Mouse (Mus musculus) cerebellum, postnatal 14 days (tissue): ENCODE data around the gene Ripor1.
"Not testable (repeated sequence)": the region's sequence is repeated elsewhere in the genome, so short reads cannot be mapped to it uniquely, and the experiment has no call there.

ENCODE experiments used
- DNase-seq, 2 experiments: peaks; one replicate each; pipeline ENCODE4 v3.0.0; 2021; ENCODE audit warnings: mixed read lengths in 2 of 2

The Ripor1 gene

DNA sequence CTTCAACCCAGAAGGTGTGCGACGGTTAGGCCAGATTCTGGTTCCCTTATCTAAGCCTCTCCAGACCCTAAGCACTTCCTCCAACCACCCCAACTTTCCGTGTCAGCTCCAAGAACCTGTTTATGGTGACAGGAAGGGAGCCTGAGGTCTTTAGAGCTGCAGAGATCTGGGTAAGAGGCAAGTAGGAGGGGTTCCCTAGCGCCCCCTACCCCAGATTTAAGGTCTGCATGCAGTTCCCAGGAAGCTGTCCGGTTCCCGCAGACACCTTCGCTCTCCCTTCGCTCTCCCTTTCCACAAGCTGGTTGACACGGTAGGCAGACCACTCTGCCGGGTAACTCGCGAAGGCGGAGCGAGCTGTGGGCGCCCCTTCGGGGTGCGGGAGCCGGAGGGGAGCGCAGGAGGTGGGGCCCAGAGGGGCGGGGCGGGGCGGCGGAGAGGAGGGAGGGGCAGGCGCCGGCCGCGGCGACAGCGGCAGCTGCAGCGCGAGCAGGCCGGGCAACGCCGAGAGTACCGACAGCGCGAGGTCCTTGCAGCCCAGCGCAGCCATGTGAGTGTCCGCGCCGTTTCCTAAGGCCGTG, at the start of gene Ripor1:
TSS of gene Ripor1 (plus strand) at position 452 of the 578 bp plus-strand sequence.
- peak; percentile 85 to 87 for DNase-seq

DNA sequence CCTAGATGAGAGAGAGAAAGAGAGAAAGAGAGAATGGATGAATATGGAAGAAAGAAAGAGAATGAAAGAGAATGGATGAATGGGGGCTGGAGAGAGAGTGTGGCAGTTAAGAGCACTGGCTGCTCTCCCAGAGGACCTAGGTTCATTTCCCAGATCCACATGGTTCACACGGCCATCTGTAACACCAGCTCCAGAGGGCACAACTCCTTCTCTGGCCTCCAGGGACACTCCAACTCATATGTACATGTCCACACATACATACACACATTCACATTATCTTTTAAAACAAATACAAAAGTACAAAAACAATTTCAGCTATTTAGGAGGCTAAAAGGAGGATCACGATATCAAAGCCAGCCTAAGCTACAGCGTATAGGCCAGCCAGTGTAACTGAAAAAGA, 42.2 kb upstream of the Ripor1 start:
- no peak for DNase-seq

- no peak for DNase-seq
These were observed 41.2 kb upstream of the Ripor1 start for GRCm38 (mm10) chr8:105563871-105564270.

DNA sequence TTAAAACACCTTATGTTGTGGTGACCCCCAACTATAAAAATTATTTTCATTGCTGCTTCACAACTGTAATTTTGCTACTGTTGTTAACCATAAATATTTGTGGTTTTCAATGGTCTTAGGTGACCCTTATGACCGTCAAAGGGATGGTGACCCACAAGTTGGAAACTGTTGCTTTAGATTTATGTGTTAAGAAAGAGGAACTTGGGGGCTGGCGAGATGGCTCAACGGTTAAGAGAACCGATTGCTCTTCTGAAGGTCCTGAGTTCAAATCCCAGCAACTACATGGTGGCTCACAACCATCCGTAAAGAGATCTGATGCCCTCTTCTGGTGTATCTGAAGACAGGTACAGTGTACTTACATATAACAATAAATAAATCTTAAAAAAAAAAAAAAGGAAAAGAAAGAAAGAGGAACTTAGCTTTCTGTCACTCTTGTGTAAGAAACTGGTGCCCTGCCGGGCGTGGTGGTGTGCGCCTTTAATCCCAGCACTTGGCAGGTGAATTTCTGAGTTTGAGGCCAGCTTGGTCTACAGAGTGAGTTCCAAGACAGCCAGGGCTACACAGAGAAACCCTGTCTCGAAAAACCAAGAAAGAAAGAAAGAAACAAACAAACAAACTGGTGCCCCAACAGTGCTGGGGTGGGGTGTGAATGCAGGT, 40.4 kb upstream of the Ripor1 start:
- DNase-seq, result peak in 1 of 2 experiments; percentile 33

DNA sequence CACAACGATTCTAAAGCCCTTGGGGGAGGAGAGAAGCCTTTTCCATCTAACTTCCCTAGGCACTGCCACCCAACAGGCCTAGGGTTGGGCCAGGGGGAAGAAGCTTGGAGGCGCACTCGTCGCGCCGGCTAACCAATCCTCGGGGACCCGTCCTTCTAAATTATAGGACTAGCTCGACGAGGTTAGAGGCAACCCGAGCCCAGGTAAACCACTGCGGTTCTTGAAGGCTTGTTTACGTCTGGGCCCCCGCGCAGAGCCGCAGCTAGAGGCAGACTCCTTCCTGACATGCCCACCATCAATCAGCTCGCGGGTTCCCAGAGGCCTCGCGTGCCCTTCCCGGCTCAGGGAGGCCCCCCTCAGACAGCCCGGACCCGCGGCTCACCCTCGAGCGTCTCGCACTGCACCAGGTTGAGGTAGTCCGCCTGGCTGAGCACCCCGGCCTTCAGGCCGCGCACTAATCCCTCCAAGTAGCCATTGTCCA, 39.6 kb upstream of the Ripor1 start:
- DNase-seq, result no peak

GRCm38 (mm10) chr8:105565952-105566702, 38.9 kb upstream of the Ripor1 start, which contains the start of gene Atp6v0d1:
Gene Atp6v0d1 (minus strand): TSS chr8:105566047.
- DNase-seq, result peak; percentile 99

- DNase-seq, result peak in 1 of 2 experiments; percentile 44
These were observed 38.1 kb upstream of the Ripor1 start for GRCm38 (mm10) chr8:105566703-105567595.

- no peak for DNase-seq
These were observed 33.2 kb upstream of the Ripor1 start for GRCm38 (mm10) chr8:105571810-105572209.

DNA sequence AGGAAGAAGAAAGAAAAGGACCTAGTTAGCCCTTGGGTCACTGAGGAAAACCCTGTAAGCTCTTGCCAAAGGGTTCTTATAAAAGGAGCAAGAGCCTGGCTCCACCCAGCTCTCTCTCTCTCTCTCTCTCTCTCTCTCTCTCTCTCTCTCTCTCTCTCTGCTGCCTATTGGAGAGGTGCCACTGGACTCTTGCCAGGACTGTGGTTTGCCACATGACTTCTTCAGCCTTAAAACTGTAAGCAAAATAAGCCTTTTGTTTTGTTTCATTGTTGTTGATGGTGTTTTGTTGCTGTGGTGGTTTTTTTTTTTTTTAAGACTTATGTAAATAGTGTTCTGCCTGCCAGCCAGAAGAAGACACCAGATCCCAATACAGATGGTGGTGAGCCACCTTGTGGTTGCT, 31.6 kb upstream of the Ripor1 start:
- DNase-seq, result peak; percentile 33 to 72

GRCm38 (mm10) chr8:105574741-105575140, 30.3 kb upstream of the Ripor1 start:
- no peak for DNase-seq

- DNase-seq, result peak; percentile 24 to 48
These were observed 29.5 kb upstream of the Ripor1 start for GRCm38 (mm10) chr8:105575538-105575937.

DNA sequence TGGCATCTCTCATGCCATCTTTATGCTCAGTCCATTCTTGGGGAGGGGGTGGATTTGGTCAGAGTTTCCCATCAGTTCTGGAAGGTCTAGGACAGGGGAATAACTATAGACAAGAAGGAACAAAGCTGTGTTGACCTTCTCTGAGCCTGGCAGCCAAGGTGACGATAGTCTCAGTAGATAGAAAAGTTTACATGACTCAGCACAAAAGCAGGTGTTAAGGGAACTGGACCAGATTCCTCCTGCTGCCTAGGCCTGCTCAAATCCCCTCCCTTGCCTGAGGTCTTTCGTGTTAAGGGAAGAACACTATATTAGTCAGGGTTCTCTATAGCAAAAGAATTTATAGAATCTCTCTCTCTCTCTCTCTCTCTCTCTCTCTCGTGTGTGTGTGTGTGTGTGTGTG, 25.3 kb upstream of the Ripor1 start:
- no peak for DNase-seq

DNA sequence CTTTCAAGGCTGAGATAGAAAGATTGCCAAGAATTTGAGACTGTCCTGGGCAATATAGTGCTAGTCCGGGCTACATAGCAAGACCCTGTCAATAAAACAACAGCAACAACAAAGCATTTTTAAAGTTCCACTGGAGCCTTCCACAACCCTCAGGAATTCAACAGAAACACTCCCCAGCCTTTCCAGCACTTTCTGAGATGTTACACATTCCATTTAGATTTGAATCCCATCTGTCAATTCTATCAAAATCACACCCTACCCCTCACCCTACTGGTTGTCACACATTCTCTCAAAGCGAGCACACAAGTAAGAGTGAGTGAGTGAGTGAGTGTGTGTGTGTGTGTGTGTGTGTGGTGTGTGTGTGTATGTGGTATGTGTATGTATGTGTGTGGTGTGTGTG, 12.6 kb upstream of the Ripor1 start:
- no peak for DNase-seq

GRCm38 (mm10) chr8:105593859-105594258, 11.2 kb upstream of the Ripor1 start:
- DNase-seq, result no peak

DNA sequence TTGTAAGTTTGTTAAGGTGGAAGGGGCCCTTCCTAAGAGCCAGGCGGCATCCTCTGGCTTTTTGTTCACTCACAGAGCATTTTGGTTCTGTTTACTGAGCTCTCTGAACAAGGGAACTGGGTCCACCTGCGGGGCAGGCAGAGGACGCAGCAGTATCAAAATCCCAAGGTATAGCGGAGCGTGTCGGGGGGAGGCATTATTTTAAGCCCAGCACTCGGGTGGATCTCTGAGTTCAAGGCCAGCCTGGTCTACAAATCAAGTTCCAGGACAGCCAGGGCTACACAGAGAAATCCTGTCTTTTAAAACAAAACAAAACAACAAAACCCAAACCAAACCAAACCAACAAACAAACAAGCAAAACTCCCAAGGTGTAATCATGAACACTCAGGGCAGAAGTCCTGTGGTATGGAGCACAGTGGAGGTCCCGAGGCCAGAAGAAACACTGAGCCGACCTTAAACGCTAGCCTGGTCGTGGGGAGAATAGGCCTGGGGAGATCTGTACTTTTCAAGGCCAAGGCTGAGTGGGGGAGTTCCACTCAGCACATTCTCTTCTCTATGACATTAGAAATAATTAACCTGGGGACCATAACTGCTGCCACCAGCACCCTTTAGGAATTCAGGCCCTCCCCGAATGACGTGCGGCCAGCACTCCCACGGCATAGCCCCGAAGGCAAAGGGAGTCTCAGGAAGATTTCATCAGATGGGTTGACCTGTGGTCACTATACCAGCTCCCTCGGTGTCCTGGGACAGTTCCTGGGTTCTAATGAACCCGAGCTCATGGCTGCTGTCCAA, 10.4 kb upstream of the Ripor1 start:
- DNase-seq, result no peak

DNA sequence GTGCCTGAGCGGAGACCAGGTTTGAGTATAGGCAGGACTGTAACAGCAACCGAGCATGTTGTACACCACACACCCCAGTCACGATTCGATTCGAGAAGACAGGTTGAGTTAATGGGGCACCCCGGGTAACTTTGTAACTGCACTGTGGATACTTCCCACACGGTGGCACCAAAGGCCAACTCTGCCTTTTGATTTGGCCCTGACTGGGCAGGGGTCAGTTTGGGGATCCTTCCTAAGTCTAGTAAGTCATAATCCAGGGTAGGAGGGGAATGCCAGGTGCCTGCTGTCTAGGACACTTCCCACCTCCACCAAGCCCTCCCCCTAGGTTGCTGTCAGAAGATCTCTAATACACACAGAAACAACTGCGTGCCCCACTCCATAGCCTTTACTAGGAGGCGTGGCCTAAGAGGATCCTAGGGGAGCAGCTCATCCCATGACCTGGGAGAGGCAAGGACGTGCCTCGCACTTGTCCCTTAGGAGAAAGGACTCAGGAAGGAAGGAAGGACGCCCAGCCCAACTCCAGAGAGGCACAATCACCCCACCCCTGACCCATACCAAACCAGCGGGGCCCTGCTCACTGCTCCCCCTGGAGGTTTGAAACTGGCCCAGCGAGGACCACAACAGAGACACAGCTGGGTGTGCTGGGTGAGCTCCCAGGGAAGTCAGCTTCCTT, 8.6 kb upstream of the Ripor1 start:
- DNase-seq, result peak; percentile 64 to 70

GRCm38 (mm10) chr8:105598777-105599176, 6.3 kb upstream of the Ripor1 start:
- no peak for DNase-seq

DNA sequence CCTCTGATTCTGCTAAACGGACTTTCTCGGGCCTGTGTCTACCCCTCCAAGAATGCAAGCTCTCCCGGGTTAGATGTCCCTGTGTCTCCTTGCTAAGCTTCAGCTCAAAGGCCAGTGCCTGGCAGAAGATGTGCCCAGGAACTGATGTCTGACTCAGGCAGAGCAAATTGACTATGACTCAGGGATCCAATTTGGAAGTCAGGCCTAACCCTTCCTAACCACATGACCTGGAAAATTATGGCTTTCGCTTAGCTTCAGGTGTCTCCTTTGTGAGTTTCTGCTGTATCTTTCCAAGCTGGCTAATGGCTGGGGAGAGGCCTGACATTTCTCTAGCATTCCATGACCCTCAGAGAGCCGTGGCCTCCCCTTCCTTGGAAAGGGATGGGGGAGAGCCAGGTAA, 3.8 kb upstream of the Ripor1 start:
- DNase-seq, result no peak

- not testable (repeated sequence) for DNase-seq
These were observed 2.5 kb upstream of the Ripor1 start for GRCm38 (mm10) chr8:105602540-105602939.

- peak; percentile 65 to 66 for DNase-seq
These were observed 585 bp downstream of the Ripor1 start for GRCm38 (mm10) chr8:105605491-105606188.
